Mouse (Mus musculus): ENCODE measurements around the gene Trim3.
A peak's percentile ranks its signal among the peaks of the same experiment; 100 is the strongest.

The Trim3 gene

DNA sequence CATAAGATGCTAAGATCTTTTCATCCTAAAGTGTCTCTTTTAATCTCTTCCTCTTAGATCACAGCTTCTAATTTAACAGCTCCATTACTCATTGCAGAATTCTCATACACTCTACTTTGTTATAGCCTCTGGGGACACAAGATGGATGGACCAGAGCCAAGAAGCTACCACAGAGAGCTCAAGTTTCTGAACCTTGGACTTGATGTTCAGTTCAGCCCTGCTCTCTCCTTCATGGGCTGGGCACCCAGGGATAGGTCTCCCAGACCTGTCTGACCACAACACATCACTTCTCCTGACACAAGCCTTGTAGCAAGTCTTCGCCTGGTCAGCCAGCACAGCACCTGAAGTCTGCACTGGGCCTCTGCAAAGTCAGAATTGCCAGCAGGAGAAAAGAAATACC lies 19.0 kb downstream of the Trim3 start:
- ATAC-seq (ENCODE audit: insufficient number of reproducible peaks, low FRiP score, low TSS enrichment) = no peak

DNA sequence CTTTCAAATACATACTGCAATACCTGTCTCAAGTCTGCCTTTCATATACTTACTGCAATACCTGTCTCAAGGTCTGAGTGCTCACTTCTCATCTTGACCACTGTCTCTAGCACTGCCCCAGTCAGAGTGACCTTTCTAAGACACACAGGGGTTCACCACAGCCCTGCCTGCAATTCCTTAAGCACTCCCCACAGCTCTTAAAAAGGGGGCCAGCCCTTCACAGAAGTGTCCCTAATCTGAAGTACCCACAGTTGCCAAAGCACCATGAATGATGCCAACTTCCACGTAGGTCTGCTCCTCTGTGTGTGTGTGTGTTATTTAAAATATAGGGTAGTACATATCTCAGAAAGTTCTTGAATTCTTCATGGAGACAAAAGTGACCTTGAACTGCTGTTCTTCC lies 21.6 kb downstream of the Trim3 start:
- no peak for ATAC-seq (ENCODE audit: insufficient number of reproducible peaks, low FRiP score, low TSS enrichment)

DNA sequence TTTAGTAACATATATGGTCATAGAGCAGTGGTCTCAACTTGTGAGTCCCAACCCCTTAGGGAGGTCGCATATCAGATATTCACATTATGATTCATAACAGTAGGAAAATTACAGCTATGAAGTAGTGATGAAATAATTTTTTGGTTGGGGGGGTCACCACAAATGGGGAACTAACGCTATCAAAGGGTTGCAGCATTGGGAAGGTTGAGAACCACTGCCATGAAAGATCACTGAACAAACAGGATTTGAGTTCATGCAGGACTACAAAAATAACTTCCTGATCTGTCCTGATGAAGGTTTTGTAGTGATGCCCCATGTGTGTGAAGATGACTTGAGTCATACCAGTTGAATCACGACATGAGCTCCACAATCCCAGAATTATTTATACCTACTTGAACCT lies 24.9 kb downstream of the Trim3 start:
- no peak for ATAC-seq (ENCODE audit: insufficient number of reproducible peaks, low FRiP score, low TSS enrichment)

DNA sequence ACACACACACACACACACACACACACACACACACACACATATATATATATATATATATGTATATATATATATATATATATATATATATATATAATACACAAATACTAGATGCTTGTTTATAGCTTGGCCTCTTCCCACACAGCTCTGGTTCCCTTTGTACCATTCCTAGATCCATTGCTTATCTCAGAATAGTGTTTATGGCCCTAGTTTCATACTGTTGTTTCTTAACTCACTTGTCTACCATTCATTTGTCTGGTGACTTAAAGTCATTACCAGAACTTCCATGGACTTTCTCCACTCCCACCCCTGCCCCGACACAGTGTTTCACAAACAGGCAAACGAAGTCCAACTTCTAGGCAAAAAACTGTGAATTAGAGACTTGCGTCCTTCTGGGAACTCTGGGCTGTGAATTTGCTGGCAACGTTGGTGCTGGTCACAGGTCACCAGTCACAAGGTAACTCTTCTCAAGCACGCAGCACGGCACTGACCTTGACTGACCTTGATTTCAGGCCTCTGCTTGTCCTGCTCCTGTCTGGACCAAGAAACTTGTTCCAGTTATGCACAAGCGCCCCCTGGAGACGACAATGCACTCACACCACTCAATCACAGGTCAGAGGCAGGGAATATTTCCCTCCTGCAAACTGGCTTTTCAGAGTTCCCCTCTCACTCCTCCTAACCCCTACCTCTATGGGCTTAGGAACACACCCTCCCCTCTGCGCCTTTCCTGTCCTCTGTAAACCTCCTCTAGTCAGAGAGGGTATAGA lies 30.3 kb downstream of the Trim3 start:
- peak; percentile 70 for ATAC-seq (ENCODE audit: insufficient number of reproducible peaks, low FRiP score, low TSS enrichment)

DNA sequence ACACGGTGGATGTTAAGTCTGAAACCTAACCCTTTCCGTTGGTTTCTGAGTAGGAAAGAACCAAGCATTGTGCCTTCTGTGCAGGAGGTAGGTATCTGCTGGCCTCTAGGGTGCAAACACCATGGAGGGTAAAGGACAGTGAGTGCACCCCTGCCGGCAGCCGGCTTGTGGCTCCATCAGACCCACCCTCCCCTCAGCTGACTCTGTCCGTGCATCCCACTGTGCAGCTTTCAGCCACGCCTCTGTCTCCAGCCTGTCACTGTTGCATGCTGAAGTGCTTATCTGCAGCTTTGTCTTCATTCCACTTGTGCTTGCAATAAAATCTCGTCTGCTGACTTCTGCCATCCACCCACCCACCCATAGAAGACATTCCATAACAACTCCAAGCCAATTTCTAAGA lies 43.3 kb downstream of the Trim3 start:
- ATAC-seq (ENCODE audit: insufficient number of reproducible peaks, low FRiP score, low TSS enrichment) = no peak

DNA sequence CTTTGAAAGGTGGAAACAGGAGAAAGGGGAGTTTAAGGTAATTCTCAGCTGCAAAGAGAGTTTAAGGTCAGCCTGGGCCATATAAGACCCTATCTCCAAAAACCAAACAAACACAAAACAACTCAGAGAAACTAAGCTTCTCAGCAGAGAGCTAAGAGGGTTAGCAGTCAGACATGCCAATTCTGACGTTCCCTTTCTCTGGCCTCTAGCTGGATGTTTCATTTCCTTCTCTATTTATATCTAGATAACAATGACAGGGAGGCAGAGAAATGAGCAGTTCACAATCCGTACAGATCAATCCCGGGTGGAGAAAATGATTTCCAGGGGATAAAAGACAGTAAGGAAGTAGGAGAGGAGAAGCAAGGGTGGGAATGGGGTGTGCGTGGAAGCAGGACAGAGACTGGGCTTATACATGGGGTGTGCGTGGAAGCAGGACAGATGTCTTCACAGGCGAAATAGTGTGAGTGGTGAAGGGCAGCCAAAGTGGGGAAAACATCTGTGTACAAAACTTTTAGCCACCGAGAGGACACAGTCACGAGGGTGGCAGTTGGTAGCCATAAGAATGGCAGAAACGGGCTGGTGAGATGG lies 45.0 kb downstream of the Trim3 start:
- ATAC-seq (ENCODE audit: insufficient number of reproducible peaks, low FRiP score, low TSS enrichment) = no peak

DNA sequence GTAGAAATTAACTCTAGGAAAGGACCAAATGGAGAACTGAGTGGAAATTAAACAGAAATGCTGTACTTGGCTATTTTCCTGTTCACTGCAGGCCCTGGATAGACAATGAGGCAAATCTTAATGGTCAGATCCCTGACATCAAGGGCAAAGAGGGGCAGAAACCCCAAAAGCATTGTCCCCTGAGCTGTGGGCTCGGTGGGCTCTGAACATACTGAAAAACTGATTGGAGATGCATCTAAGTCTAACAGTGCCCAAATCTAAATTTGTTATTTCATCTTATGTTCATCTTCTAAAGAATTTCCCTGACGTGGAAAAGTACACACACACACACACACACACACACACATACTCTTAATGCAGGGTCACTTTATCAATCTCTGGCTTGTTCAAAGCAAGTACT lies 51.4 kb downstream of the Trim3 start:
- ATAC-seq (ENCODE audit: insufficient number of reproducible peaks, low FRiP score, low TSS enrichment) = no peak

DNA sequence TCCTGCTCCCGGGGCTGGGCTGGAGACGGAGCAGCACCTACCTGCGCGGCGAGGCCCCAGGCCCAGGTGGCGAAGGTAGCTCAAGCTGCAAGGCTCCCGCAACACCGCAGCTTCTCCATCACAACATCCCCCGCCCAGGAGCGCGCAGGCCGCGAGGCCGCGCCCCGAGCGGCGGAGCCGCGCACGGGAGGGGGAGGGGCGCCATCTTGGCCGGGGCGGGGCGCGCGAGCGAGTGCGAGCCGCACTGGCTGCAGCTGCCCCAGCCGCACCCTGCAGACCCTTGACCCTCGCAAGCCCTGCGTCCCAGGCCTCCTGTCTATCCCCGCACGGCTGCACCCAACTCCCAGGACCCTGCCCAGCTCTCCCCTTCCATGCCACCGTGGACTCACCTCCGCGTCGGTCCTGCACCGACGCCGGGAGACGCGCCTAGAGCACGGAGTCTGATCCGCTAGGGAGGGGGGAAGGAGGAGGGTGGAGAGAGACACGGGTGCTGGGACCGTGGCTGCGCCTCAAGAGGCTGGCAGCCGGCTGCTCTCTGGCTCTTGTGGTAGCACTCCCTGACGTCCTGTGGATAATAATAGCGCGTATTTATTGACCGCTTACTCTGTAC lies 52.2 kb downstream of the Trim3 start, which contains the start of gene Apbb1:
TSS of gene Apbb1 (minus strand) at position 560 of the 610 bp plus-strand sequence.
- peak; percentile 93 for ATAC-seq (ENCODE audit: insufficient number of reproducible peaks, low FRiP score, low TSS enrichment)

DNA sequence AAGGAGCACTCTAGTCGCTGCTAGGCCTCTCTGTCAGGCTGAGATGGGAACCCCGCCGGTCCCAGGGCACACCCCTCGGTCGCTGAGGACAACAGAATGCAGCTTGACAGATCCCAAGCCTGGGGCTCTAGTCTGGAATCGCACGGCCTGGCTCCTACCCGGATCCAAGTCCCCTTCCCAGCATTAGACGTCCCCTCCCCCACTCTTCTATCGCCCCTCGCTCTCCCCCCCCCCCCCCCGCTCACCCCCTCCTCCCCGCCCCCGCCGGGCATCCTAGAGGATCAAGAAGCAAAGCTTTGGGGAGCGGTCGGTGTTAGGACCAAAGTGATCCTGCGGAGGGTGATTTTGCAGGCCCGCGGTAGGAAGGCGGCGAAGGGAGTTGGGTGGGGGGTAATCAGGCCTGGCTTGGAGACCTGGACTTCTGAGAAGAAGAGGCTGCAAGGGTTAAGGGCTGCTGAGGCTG lies 52.7 kb downstream of the Trim3 start:
- ATAC-seq (ENCODE audit: insufficient number of reproducible peaks, low FRiP score, low TSS enrichment) = no peak

DNA sequence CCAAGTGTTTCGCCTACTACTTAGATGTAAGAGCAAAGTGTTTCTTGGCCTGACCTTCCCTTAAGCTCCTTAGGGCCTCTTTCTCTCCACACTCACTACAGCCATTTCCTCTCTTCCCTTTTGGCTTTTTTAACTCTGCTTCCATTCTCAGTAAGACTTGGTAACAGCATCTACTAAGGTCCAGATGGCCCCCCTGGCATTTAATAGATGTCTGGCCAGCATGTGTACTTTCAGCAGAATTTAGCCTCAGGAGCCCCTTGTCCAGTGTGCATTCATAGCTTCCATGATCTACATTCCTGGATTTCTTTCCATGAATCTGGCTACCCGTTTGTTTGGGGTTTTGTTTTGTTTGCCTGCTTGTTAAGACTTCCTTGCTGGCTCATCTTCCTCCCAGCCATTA lies 54.9 kb downstream of the Trim3 start:
- ATAC-seq (ENCODE audit: insufficient number of reproducible peaks, low FRiP score, low TSS enrichment) = no peak

DNA sequence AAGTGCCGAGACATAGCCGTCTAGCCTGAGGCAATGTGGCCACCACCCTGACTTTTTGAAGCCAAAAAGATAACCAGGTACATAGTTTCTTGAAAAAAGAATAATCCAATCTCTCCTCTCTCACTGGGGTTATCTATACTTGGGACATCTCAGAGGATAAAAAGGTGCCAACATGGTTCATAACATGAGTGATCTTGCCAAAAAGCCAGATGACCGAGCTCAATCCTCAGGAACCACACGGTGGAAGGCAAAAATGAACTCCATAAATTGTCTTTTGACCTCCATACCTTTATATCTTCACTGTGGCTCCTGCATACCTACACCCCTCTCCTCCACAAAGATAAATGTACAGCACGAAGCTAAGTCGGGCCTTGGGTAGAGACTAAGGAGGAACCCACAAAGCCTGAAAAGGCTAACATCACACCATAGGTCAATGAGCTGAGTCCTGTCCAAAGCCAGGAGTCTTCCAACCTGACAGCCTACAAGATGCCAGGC lies 55.9 kb downstream of the Trim3 start:
- no peak for ATAC-seq (ENCODE audit: insufficient number of reproducible peaks, low FRiP score, low TSS enrichment)

DNA sequence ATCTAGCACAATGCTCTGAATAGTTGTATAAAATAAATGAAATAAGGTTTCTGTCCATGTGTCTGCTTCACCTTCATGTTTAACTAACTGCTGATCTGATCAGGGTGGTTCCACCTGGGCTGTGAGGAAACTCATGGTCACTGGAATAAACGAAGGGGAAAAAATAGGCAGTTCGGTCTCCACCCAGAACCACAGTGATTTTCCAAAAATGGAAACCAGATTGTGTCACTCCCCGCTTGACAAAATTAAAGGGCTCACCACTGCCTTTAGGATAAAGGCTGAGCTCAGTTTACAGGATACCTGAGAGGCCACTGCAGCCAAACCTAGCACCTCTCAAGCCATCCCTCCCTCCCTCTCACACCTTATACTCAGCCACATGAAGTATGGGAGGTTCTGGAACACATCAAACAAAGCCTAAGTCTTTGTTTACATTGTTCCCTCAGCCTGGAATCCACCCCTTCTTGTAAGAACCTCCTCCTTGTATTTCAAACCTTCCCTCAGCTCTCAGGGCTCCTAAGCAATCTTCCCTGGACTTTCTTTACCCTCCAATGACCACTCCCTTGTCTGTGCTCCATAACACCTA lies 57.1 kb downstream of the Trim3 start:
- no peak for ATAC-seq (ENCODE audit: insufficient number of reproducible peaks, low FRiP score, low TSS enrichment)

DNA sequence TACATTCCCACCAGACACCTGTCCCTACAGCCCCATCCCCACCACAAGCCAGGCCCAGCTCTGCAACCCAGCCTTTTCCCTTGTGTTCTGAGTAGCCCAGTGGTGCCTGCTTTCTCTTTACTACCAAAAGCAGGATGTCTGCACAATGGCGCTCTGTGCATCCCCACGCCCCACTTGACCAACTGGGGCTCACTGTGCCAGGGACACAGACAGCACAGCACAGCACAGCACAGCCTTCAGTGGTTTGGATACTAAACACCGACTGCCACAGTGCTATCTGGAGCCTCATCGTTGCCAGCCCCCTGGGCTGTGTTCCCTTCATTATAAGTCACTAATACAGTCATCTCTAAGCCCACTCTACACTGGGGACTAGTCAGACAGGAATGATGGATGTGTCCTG lies 58.8 kb downstream of the Trim3 start:
- no peak for ATAC-seq (ENCODE audit: insufficient number of reproducible peaks, low FRiP score, low TSS enrichment)

DNA sequence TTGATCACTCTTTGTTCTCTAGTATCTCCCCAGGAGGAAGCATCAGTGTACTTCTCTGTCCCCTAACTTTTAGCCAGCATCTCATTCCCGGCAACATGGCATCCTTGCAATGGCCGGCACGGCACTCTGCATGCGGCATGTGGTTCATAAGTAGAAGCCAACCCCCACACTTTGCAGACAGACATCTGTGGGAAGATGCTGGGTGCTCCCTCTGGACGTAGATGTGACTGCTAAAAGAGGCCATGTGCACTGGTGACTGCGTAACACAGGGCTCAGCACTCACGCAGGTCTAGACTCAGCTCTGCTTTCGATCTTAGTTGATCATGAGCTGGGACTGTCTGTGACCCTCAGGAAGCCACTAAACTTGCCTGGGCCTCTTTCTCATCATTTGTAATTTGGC lies 60.4 kb downstream of the Trim3 start:
- ATAC-seq (ENCODE audit: insufficient number of reproducible peaks, low FRiP score, low TSS enrichment) = no peak

DNA sequence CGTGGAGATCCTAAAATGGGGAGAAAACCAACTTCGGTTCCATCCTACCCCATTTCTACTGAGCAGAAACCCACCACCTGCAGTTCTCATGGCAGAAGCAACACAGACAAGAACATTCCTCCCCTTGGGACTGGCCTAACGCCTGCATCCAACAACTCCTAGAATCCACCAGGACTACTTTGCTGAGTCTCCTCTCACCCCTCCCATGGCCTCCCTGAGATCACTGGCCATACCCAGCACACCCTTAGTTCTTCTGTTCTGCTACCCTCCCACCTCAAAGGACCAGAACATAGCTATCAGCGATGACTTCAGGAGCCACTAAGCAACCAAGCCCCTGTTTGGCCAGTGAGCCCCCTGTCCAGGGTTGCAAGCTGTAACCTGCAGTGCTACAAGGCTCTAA lies 62.6 kb downstream of the Trim3 start:
- no peak for ATAC-seq (ENCODE audit: insufficient number of reproducible peaks, low FRiP score, low TSS enrichment)

DNA sequence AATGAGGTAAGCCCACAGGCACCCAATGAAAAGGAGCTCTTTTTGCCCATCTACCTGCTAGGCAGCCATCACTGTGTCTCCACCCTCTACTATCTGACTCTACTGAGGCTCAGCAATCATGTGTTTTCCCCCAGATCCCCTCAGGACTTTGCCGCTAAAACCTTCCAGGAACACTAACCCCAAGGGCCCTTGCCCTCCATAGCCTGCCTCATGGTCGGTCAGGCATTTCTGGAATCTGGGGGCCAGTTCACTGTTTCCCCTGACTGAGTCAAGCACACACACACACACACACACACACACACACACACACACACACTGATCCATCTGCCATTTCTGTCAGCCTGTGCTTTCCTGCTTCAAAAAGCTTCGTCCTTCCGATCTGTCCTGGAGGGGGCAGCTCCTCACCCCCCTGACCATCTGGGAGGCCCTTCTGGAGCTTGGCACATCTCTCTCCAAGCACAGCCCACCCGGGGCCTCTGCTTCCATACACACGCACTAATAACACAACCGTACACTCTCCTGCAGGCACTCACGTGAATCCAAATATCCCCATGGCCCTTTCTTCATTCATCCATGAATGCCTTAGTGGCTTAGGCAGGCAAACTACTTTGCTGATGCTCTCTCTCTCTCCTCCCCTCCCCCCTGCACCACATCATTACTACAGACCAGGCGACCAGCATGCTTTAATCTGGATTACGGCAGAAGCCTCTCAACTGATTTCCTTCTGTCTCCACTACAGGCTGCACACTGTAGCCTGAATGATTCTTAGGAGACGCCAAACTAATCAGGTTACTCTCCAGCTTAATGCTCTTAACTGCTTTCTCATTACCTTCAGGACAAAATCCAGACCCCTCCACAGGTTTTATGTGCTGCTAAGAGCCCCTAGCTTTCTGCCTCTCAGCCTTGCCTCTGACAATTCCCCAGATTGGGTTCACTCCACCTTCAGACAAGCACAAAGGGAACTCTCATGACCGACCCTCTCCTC lies 63.6 kb downstream of the Trim3 start:
- ATAC-seq (ENCODE audit: insufficient number of reproducible peaks, low FRiP score, low TSS enrichment) = peak; percentile 53

DNA sequence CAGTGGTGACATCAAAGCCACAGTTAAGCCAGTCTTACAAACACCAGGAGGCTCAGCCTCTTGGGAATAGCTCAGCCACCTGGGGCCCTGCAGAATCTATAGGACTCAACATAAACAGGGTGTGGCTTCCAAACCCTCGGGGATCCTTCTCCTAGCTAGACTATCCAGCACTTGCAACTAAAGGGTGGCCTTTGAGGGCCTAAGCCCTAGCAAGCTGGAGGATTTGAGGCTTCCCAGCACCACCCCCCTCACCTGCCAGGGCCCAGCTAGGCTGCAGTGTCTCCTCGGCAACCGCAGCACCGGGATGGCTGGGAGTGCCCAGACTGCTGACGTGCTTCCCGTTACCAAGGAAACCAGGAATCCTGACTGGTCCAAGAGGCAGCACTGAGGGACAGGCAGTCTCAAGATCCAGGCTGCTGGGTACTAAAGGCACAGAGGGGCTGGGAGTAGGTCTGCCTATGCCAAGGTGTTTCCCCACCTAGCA lies 64.3 kb downstream of the Trim3 start:
- ATAC-seq (ENCODE audit: insufficient number of reproducible peaks, low FRiP score, low TSS enrichment) = peak; percentile 85

DNA sequence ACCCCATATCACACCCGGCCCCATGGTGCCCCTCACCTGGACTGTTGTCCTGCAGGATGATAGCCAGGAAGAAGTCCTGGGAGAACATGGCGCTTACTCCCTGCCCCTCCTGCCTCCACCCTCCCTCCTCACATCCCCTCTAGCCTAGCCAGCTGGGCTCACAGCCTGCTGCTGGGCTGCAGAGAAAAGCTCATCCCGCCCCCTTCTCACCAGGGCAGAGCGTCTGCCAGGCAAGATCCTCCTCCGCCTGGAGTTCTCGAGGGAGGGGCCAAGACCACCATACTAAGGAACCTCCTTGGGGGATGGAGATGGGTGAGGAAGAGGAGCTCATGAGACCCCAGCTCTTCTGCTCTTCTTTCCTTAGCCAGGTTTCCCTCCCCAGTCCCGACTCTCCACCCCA lies 64.8 kb downstream of the Trim3 start:
- ATAC-seq (ENCODE audit: insufficient number of reproducible peaks, low FRiP score, low TSS enrichment) = no peak; the same call in 1 of the 2 replicates

DNA sequence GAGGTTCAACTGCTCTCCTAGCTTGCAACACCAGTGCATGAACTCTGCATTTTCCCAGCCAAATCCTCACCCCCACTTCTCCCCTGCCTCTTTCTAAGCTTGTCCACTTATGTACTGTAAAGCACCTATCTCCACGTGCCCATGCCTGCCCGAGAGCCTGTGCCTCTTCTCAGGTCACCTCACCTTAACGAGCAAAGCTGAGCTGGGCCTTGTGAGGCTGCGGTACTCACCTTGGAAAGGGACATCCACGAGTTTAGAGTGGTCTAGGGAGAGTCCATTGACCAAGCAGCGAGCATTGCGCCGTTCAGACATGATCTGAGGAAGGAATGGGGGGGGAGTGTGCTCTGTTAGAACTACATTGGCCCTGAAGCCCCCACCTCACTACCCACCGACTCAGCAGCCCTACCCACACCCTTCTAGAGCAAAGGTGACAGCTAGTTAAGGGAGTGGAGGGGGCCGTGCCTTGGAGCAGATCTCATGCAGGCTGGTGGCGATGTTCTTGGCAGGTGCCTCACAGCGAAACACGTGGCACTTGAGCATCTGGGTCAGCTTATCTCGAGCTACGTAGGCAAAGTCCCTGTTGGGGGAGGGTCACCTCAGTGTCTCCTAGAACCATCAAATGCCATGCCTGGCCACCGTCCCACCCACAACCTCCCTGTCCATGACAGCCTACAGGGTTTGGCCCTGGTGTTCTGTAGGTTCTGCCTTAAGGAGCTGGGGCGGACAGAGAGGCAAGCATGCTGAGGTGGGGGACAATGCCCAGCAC lies 68.1 kb downstream of the Trim3 start:
- no peak for ATAC-seq (ENCODE audit: insufficient number of reproducible peaks, low FRiP score, low TSS enrichment)
